Mouse (Mus musculus): Measurements from ENCODE around the gene Rad23b.
"Not testable (repeated sequence)": the region's sequence is repeated elsewhere in the genome, so short reads cannot be mapped to it uniquely, and the experiment has no call there.

The Rad23b gene

GRCm38 (mm10) chr4:55349452-55350218 lies at the start of gene Rad23b:
Gene Rad23b, plus strand, starts transcription at chr4:55350043.
- peak; percentile 100 for DNase-seq (ENCODE audit: low spot score in 2 of 2)

GRCm38 (mm10) chr4:55304121-55304520 lies 45.7 kb upstream of the Rad23b start:
- DNase-seq (ENCODE audit: low spot score in 2 of 2), result no peak

DNA sequence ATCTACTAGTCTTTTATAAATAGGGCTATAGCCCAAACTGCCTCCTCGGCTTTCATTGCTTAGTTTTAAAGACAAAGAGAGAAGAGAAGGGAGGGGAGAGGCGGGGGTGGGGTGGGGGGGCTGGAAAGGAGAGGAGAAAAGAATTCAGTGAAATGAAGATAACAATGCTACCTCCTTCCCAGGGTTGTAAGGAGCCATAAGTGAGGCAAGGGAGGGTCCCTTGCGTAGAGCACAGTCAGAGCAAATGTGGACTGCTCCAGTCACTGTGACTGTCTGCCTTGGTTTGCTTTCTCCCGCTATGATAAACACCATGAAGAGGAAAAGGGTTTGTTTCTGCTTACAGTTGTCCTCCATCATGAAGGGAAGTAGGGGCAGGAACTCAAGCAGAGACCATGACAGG lies 43.2 kb upstream of the Rad23b start:
- DNase-seq (ENCODE audit: low spot score in 2 of 2), result no peak

DNA sequence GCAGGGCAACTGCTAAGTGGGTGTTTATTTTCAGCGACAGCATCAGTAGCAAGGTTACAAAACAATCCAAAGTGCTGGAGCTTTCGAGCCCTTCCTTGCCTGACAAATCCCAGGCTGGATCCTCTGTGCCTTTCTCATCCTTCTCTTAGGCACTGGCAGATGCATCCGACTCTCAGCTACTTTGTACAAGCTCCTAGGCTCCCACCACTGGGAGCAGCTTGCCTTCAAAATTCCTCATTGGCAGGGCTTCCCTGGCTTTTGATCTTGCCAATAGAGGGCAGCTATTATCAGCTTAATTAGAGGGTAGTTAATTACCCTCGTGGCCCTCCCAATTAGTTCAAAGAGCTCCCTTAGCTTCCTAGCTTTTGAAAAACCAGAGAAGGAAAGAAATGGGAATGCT lies 33.1 kb upstream of the Rad23b start:
- DNase-seq (ENCODE audit: low spot score in 2 of 2), result no peak

GRCm38 (mm10) chr4:55318350-55318749 lies 31.5 kb upstream of the Rad23b start:
- not testable (repeated sequence) for DNase-seq (ENCODE audit: low spot score in 2 of 2)

GRCm38 (mm10) chr4:55325786-55326518 lies 23.9 kb upstream of the Rad23b start:
- peak in 1 of 2 experiments; percentile 40 for DNase-seq (ENCODE audit: low spot score in 2 of 2)

GRCm38 (mm10) chr4:55327508-55327907 lies 22.3 kb upstream of the Rad23b start:
- no peak for DNase-seq (ENCODE audit: low spot score in 2 of 2)

DNA sequence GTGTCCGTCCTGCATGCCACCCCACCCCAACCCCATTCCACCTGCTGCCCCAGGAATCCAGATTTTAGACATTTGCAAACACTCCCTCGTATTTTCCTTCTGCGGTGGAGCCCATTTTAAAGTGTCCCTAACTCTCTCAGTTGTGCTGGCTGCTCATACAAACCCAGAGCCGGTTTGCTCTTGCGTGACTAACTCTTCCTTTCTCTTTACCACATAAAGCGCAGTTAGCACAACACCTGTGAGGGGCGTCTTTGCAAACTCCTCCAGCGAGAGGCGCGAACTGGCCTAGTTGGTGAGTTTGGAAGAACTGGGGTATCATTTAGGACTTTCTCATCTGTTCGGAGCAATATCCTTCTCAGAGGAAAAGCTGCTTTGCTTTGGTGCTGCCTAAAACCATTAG lies 21.4 kb upstream of the Rad23b start:
- DNase-seq (ENCODE audit: low spot score in 2 of 2), result no peak

DNA sequence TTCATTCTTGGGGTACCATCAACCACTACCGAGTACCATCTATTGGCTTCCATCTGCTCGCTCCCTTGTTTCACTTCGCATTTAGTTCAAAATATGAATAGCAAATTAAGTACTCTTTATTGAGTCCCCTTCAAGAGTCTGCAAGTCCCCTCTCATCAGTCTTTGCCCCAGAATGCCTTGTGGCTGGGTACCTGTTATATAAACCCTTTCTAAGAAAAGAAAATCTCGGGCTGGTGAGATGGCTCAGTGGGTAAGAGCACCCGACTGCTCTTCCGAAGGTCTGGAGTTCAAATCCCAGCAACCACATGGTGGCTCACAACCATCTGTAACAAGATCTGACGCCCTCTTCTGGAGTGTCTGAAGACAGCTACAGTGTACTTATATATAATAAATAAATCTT lies 20.9 kb upstream of the Rad23b start:
- DNase-seq (ENCODE audit: low spot score in 2 of 2), result not testable (repeated sequence)

- DNase-seq (ENCODE audit: low spot score in 2 of 2), result peak in 1 of 2 experiments; percentile 23
Measured at GRCm38 (mm10) chr4:55329621-55330346, 20.1 kb upstream of the Rad23b start.

- DNase-seq (ENCODE audit: low spot score in 2 of 2), result no peak
Measured at GRCm38 (mm10) chr4:55335030-55335770, 14.6 kb upstream of the Rad23b start.

DNA sequence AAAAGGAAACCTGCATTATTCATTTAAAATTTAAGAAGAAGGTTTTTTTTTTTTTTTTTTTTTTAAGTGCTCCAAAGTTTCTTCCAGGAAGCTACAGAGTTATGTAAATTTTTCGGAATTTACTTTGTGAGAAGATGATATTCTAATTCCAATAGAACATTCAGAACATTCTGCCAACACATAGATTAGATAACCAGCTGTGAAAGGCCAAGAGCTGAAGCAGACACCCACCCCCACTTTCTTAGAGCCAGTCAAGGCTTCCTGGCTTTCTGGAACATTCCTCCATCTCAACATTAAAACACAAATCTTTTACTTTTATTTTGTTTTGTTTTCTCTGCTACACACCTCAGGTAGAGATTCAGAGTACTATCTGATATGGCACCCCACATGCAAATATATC lies 10.9 kb upstream of the Rad23b start:
- no peak for DNase-seq (ENCODE audit: low spot score in 2 of 2)

DNA sequence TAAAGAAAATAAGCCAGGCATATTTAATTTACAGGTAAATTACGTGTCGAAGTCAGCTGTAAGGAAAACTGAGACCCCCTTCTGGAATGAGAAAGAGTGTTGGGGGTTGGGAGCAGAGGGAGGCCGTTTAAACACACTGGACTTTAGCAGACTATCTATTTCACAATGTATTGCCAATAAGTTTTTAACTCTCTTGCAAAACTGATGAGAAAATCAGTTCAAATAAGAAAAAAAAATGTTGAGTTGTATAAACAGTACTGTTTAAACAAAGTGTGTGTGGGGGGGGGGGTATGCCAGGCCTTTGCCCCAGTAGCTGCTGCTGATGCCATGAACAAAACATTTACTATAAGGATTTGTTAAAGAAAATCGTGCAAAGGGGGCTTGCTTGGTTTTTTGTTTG lies 10.5 kb upstream of the Rad23b start:
- no peak for DNase-seq (ENCODE audit: low spot score in 2 of 2)

DNA sequence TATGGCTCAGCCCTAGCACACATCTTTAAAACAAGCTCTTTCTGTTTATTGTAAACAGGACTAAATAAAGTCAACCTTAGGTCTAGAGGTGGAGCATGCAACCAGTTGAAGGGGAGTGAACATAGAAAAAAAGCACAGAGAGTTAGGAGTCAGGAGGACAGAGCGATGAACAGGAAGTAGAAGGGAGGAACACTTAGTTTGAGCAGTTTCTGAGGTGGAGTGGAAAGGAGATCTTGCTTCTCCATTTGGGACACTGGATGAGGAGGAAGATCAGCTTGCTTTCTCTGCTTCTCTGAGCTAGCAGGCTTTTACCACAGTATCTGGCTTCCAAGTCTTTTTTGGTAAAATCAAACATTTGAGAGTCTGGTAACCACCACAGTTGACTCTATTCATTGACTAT lies 8.0 kb upstream of the Rad23b start:
- DNase-seq (ENCODE audit: low spot score in 2 of 2), result no peak

- no peak for DNase-seq (ENCODE audit: low spot score in 2 of 2)
Measured at GRCm38 (mm10) chr4:55342602-55343001, 7.2 kb upstream of the Rad23b start.

GRCm38 (mm10) chr4:55343287-55343686 lies 6.6 kb upstream of the Rad23b start:
- no peak for DNase-seq (ENCODE audit: low spot score in 2 of 2)

GRCm38 (mm10) chr4:55348759-55349451 lies 938 bp upstream of the Rad23b start:
- DNase-seq (ENCODE audit: low spot score in 2 of 2), result no peak

DNA sequence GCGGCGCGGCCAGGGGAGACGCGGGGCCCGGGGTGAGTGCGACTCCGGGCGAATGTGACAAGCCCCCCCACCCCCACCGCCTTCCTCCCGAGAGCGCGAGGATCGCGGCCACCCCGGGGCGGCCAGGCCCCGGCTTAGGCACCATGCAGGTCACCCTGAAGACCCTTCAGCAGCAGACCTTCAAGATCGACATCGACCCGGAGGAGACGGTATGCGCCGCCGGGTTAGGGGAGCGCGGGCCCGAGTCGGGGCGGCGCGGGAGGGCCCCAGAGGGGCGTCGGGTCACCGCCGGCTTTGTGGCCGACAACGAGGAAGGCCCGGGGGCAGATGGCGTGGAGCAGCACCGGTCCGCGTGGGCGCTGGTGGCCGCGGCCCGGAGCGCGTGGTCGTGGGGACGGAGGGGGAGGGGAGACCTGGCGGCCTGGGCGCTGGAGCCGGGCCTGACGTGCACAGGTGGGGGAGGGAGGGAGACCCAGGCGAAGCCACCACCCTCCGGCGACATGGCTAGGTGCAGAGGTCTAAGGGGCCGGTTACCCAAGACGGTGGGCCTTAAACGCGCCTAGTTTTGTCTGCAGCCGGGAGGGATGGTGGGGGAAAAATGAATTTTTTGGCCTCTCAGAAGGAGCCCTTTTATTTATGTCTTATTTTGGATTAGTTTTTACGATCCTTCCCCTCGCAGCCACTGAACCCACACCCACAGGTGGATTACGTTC lies 532 bp downstream of the Rad23b start:
- peak; percentile 11 to 61 for DNase-seq (ENCODE audit: low spot score in 2 of 2)

DNA sequence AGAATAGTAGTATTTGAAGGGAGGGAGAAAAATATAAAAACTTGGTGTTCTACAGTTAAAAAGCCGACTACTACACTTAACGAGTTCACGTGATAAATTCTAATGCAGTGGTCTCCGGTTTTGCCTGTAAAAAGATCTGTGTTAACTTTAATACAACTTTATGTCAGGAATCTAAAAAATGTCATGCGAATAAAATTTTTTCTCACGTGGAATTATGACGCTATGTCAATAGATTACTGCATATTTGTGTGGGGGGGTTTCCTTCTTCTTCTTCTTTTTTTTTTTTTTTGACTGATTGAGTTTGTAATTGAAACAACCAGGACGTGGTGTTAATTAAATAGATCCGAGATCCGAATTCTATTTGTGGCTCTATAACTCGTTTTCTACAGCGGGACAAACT lies 1.2 kb downstream of the Rad23b start:
- no peak for DNase-seq (ENCODE audit: low spot score in 2 of 2)

- DNase-seq (ENCODE audit: low spot score in 2 of 2), result no peak
Measured at GRCm38 (mm10) chr4:55351860-55352259, 2.0 kb downstream of the Rad23b start.

DNA sequence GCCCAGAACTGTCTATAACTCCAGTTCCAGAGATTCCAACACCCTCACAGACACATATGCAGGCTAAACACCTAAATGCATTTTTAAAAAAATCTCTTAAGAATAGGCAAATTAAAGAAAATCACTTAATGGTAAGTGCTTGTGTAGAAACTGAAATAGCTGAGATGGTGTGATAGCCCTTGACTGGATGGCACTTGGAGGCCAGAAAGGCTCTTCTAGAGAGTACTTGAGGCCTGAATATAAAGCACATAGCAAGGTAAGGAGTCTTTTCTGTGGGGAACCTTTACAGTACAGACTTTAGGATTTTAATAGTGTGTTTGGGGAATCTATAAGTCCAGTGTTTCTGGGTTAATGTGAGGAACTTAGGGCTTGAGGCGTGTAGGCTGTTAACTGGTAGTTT lies 4.2 kb downstream of the Rad23b start:
- no peak for DNase-seq (ENCODE audit: low spot score in 2 of 2)

All from urinary bladder, adult 18-20 months (tissue).